Mouse (Mus musculus) CH12.LX (cell line): ENCODE measurements around the gene Exosc7. TPM values are rescaled to one million over a fixed set of nuclear protein-coding genes. Genes with fewer than 3 reads are reported as not detected.

Experiments used
- DNase-seq: peaks from one replicate; pipeline ENCODE4 v3.0.0-alpha.2; 2013; ENCODE audit errors: extremely low read depth
- H3K27ac ChIP-seq: 2 replicates; pipeline ENCODE4 v1.5.1; 2012; ENCODE audit warnings: low read depth, mild to moderate bottlenecking, control low read depth, moderate library complexity; ENCODE audit not compliant: insufficient read depth
- H3K27me3 ChIP-seq: replicated peaks from 2 replicates; pipeline ENCODE3; 2012; ENCODE audit warnings: inconsistent platforms
- H3K36me3 ChIP-seq, 2 experiments: replicated peaks in 1 of 2; 2 replicates each; pipeline versions ENCODE3 to v1.6.1; 2012; ENCODE audit warnings: inconsistent platforms in 1 of 2, low read length in 1 of 2, mild to moderate bottlenecking in 1 of 2, mixed read lengths in 1 of 2, moderate library complexity in 1 of 2; ENCODE audit not compliant: control insufficient read depth in 1 of 2, insufficient read depth in 1 of 2
- H3K4me1 ChIP-seq, 2 experiments: 2 replicates each; pipeline ENCODE4 v1.6.1; 2012; ENCODE audit warnings: inconsistent platforms in 1 of 2, moderate library complexity in 1 of 2; ENCODE audit not compliant: insufficient read depth in 2 of 2, control insufficient read depth in 1 of 2
- H3K4me2 ChIP-seq: 2 replicates; pipeline ENCODE4 v1.6.1; 2012; ENCODE audit warnings: low read depth, mild to moderate bottlenecking, control low read depth; ENCODE audit not compliant: poor library complexity, insufficient read depth, severe bottlenecking
- H3K4me3 ChIP-seq, 3 experiments: fragments of 150-350 bp in 1 of 3; sonication (generic) in 1 of 3; replicated peaks in 1 of 3; 2 replicates each; pipeline versions ENCODE3 to v1.5.1; 2011 to 2012; ENCODE audit warnings: low read depth in 2 of 3, low read length in 2 of 3, mild to moderate bottlenecking in 2 of 3, moderate library complexity in 2 of 3, control low read depth in 1 of 3, improper control_type of control experiment in 1 of 3, inconsistent platforms in 1 of 3, mixed read lengths in 1 of 3; ENCODE audit not compliant: poor library complexity in 1 of 3
- H3K79me2 ChIP-seq: replicated peaks from 2 replicates; pipeline ENCODE4 v1.6.1; 2012; ENCODE audit warnings: mild to moderate bottlenecking, moderate library complexity; ENCODE audit not compliant: control insufficient read depth, poor library complexity, insufficient read depth, severe bottlenecking; ENCODE audit errors: extremely low read depth
- H3K9ac ChIP-seq: 2 replicates; pipeline ENCODE4 v1.6.1; 2012; ENCODE audit warnings: low read depth, mild to moderate bottlenecking, control low read depth, moderate library complexity; ENCODE audit not compliant: insufficient read depth
- H3K9me3 ChIP-seq: replicated peaks from 2 replicates; pipeline ENCODE3; 2012; ENCODE audit warnings: low read length, inconsistent platforms, mixed read lengths
- BHLHE40 ChIP-seq: IDR thresholded peaks from 2 replicates; pipeline ENCODE4 v1.6.1; 2011; ENCODE audit warnings: mild to moderate bottlenecking, low read depth, low read length, improper control_type of control experiment
- CHD2 ChIP-seq: IDR thresholded peaks from 2 replicates; pipeline ENCODE4 v1.6.1; 2011; ENCODE audit warnings: low read length, improper control_type of control experiment
- CTCF ChIP-seq, 2 experiments: IDR thresholded peaks in 1 of 2; conservative IDR thresholded peaks in 1 of 2; 2 replicates each; pipeline ENCODE4 v1.5.1; 2011 to 2012; ENCODE audit warnings: low read depth in 2 of 2, low read length in 2 of 2, improper control_type of control experiment in 1 of 2, inconsistent platforms in 1 of 2, mild to moderate bottlenecking in 1 of 2, moderate library complexity in 1 of 2
- ELF1 ChIP-seq: IDR thresholded peaks from 2 replicates; pipeline ENCODE4 v1.6.1; 2014; ENCODE audit warnings: low read depth, mild to moderate bottlenecking, inconsistent platforms, low read length, improper control_type of control experiment
- EP300 ChIP-seq: IDR thresholded peaks from 2 replicates; pipeline ENCODE4 v1.6.1; 2011; ENCODE audit warnings: low read length, improper control_type of control experiment
- ETS1 ChIP-seq: conservative IDR thresholded peaks from 2 replicates; pipeline ENCODE4 v1.6.1; 2012; ENCODE audit warnings: low read depth, mild to moderate bottlenecking, inconsistent platforms, low read length, improper control_type of control experiment, moderate library complexity
- IRF4 ChIP-seq: IDR thresholded peaks from 2 replicates; pipeline ENCODE4 v1.6.1; 2014; ENCODE audit warnings: low read depth, mild to moderate bottlenecking, inconsistent platforms, low read length, improper control_type of control experiment
- JUND ChIP-seq: conservative IDR thresholded peaks from 2 replicates; pipeline ENCODE4 v1.6.1; 2011; ENCODE audit warnings: low read depth, low read length, improper control_type of control experiment
- MAFK ChIP-seq: IDR thresholded peaks from 2 replicates; pipeline ENCODE4 v1.6.1; 2011; ENCODE audit warnings: low read length, improper control_type of control experiment; ENCODE audit not compliant: insufficient replicate concordance
- MAX ChIP-seq: IDR thresholded peaks from 2 replicates; pipeline ENCODE4 v1.6.1; 2011; ENCODE audit warnings: low read length, improper control_type of control experiment
- MEF2A ChIP-seq: IDR thresholded peaks from 2 replicates; pipeline ENCODE4 v1.6.1; 2014; ENCODE audit warnings: low read depth, mild to moderate bottlenecking, inconsistent platforms, low read length, improper control_type of control experiment, borderline replicate concordance
- MXI1 ChIP-seq: IDR thresholded peaks from 2 replicates; pipeline ENCODE4 v1.6.1; 2011; ENCODE audit warnings: mild to moderate bottlenecking, low read depth, low read length, improper control_type of control experiment
- NRF1 ChIP-seq: IDR thresholded peaks from 2 replicates; pipeline ENCODE4 v1.6.1; 2014; ENCODE audit warnings: low read depth, mild to moderate bottlenecking, inconsistent platforms, low read length, improper control_type of control experiment, moderate library complexity
- POLR2A ChIP-seq: IDR thresholded peaks from 2 replicates; pipeline ENCODE4 v1.6.1; 2011; ENCODE audit warnings: low read depth, mild to moderate bottlenecking, improper control_type of control experiment, low read length
- POLR2AphosphoS2 ChIP-seq: IDR thresholded peaks from 2 replicates; pipeline ENCODE4 v1.6.1; 2011; ENCODE audit warnings: low read depth, low read length, improper control_type of control experiment
- SIN3A ChIP-seq: IDR thresholded peaks from 2 replicates; pipeline ENCODE4 v1.6.1; 2012; ENCODE audit warnings: low read length, improper control_type of control experiment, inconsistent platforms
- SMC3 ChIP-seq: IDR thresholded peaks from 2 replicates; pipeline ENCODE4 v1.6.1; 2011; ENCODE audit warnings: low read depth, low read length, improper control_type of control experiment
- TBP ChIP-seq: conservative IDR thresholded peaks from 2 replicates; pipeline ENCODE4 v1.6.1; 2011; ENCODE audit warnings: low read depth, low read length, improper control_type of control experiment
- TCF12 ChIP-seq: IDR thresholded peaks from 2 replicates; pipeline ENCODE4 v1.6.1; 2014; ENCODE audit warnings: low read depth, mild to moderate bottlenecking, inconsistent platforms, low read length, improper control_type of control experiment
- UBTF ChIP-seq: IDR thresholded peaks from 2 replicates; pipeline ENCODE4 v1.6.1; 2012; ENCODE audit warnings: low read depth, mild to moderate bottlenecking, inconsistent platforms, low read length, improper control_type of control experiment, moderate library complexity
- USF1 ChIP-seq: IDR thresholded peaks from 2 replicates; pipeline ENCODE4 v1.6.1; 2014; ENCODE audit warnings: low read depth, mild to moderate bottlenecking, inconsistent platforms, low read length, improper control_type of control experiment
- USF2 ChIP-seq: conservative IDR thresholded peaks from 2 replicates; pipeline ENCODE4 v1.6.1; 2011; ENCODE audit warnings: low read depth, low read length, improper control_type of control experiment
- ZNF384 ChIP-seq: IDR thresholded peaks from 2 replicates; pipeline ENCODE4 v1.6.1; 2012; ENCODE audit warnings: low read depth, low read length, improper control_type of control experiment, inconsistent platforms
- dilution Hi-C: fragments of 300-500 bp; cut with MboI; formaldehyde crosslinking; loops from 2 replicates; pipeline ENCODE4 v1.14.3; 2020; ENCODE audit warnings: low sequenced_read_pairs; ENCODE audit not compliant: extremely low pct_unique_long_range_greater_than_20kb, extremely low pct_ligation_motif_present
- in situ Hi-C: fragments of 300-500 bp; cut with MboI; formaldehyde crosslinking; loops from 3 replicates; pipeline ENCODE4 v1.14.3; 2019; ENCODE audit warnings: low sequenced_read_pairs, low pct_ligation_motif_present, low pct_unique_long_range_greater_than_20kb, mixed read lengths
- polyA plus RNA-seq: library from polyadenylated mRNA; unstranded; fragments of >175 nt; gene quantifications from 2 replicates; pipeline ENCODE4 v1.2.1, GENCODE M21; 2012; ENCODE audit warnings: low read depth; ENCODE audit not compliant: insufficient read length
- total RNA-seq, 2 experiments: library from RNA; depleted of rRNA; stranded (reverse); fragments of 300-350 nt in 1 of 2; fragments of >200 nt in 1 of 2; gene quantifications; 2 replicates each; pipeline ENCODE4 v1.2.3; 2012 to 2014

Gene Exosc7
- total and polyA plus RNA-seq, 3 experiments, result 135 to 143 (median 139) TPM

GRCm38 (mm10) chr9:123148430-123148829 lies 35.4 kb downstream of the Exosc7 start:
- TF ChIP-seq IRF4 (no peak), MXI1 (no peak), UBTF (no peak), ZNF384 (no peak), MAX (no peak), JUND (no peak), USF2 (no peak), NRF1 (no peak), CHD2 (no peak), ETS1 (no peak), USF1 (no peak), BHLHE40 (no peak), SIN3A (no peak), EP300 (no peak), POLR2A (no peak), TBP (no peak)
- no peak for DNase-seq
- Histone ChIP-seq H3K9me3 (no peaks in the 10 kb centered on the region), H3K9ac (no peak overlapping the region), H3K36me3 (peaks cover 0 to 7% of the 10 kb centered on the region in 2 experiments), H3K4me1 (0 out of 4 replicates have a peak, but pooled peaks cover 0 to 5% of the 10 kb centered on the region in 2 experiments), H3K79me2 (no peaks in the 10 kb centered on the region), H3K4me2 (no peak overlapping the region), H3K27me3 (no peaks in the 10 kb centered on the region), H3K4me3 (no peak overlapping the region), H3K27ac (no peak overlapping the region)
- dilution Hi-C loops (no loop called here), in situ Hi-C loops (no loop called here)

- 0 out of 4 replicates have a peak, but pooled peaks cover 0 to 5% of the 10 kb centered on the region in 2 experiments for H3K4me1 ChIP-seq
- H3K36me3 ChIP-seq, result no peaks in the 10 kb centered on the region
- no peak within 1 kb of the TSS for H3K27ac ChIP-seq
- H3K9ac ChIP-seq, result no peak within 1 kb of the TSS
- dilution Hi-C loops, result no loop called here
- H3K4me2 ChIP-seq, result no peak within 1 kb of the TSS
- TF ChIP-seq SMC3 (no peak), SIN3A (no peak), MEF2A (no peak), TCF12 (no peak), CHD2 (no peak), MAFK (no peak), CTCF (conservative IDR thresholded peaks at IDR 0.05 in 1 of 2, IDR thresholded peaks at IDR 0.05 in 1 of 2; ENCODE audit: low read depth in 2 of 2, low read length in 2 of 2) (no peak), IRF4 (no peak), ELF1 (no peak), NRF1 (no peak), POLR2AphosphoS2 (no peak), MXI1 (no peak), POLR2A (no peak)
- no peaks in the 10 kb centered on the region for H3K9me3 ChIP-seq
- DNase-seq, result no peak
- H3K79me2 ChIP-seq, result no peaks in the 10 kb centered on the region
- H3K4me3 ChIP-seq, result no peak within 1 kb of the TSS
- in situ Hi-C loops, result loop anchor here (10.0 kb wide), 1 partner anchor 304 kb away; no protein-coding TSS in a partner anchor
- H3K27me3 ChIP-seq, result no peaks in the 10 kb centered on the region
Observed at GRCm38 (mm10) chr9:123150241-123151020, 37.4 kb downstream of the Exosc7 start, which contains the start of gene Clec3b. TSS of gene Clec3b (plus strand) at chr9:123150946.
